Mouse (Mus musculus): ENCODE measurements around the gene Vmn1r126. TPM values are rescaled to one million over a fixed set of nuclear protein-coding genes. Genes with fewer than 3 reads are reported as not detected.
"Not testable (repeated sequence)": the region's sequence is repeated elsewhere in the genome, so short reads cannot be mapped to it uniquely, and the experiment has no call there.

Vmn1r126 gene
- not detected in 2 replicates for polyA plus RNA-seq (2012; rRNA removed)

GRCm38 (mm10) chr7:21301367-21301766 lies at the start of gene Vmn1r126:
TSS of gene Vmn1r126 (minus strand) at chr7:21301467.
- DNase-seq (ENCODE audit: low read depth), result not testable (repeated sequence)

- DNase-seq (ENCODE audit: low read depth), result not testable (repeated sequence)
Measured at GRCm38 (mm10) chr7:21349073-21349472, 47.8 kb upstream of the Vmn1r126 start, which contains the start of gene Vmn1r128. TSS of gene Vmn1r128 (plus strand) at chr7:21349373.

- not testable (repeated sequence) for DNase-seq (ENCODE audit: low read depth)
Measured at GRCm38 (mm10) chr7:21319761-21320160, 18.5 kb upstream of the Vmn1r126 start, which contains the start of gene Vmn1r127. TSS of gene Vmn1r127 (minus strand) at chr7:21319861.

- DNase-seq (ENCODE audit: low read depth), result not testable (repeated sequence)
Measured at GRCm38 (mm10) chr7:21271879-21272278, 29.4 kb downstream of the Vmn1r126 start, which contains the start of gene Vmn1r125. TSS of gene Vmn1r125 (plus strand) at chr7:21272179.

- DNase-seq (ENCODE audit: low read depth), result not testable (repeated sequence)
Measured at GRCm38 (mm10) chr7:21260517-21260916, 40.8 kb downstream of the Vmn1r126 start, which contains the start of gene Vmn1r124. TSS of gene Vmn1r124 (minus strand) at chr7:21260617.

Other genes with a start within 250 kb of the Vmn1r126 start
- not detected in 2 replicates for gene Vmn1r120, start 247.7 kb downstream of the Vmn1r126 start, polyA plus RNA-seq (2012; rRNA removed)
- gene Vmn1r121, start 203.0 kb downstream of the Vmn1r126 start, polyA plus RNA-seq (2012; rRNA removed), result not detected in 2 replicates
- gene Vmn1r122, start 167.3 kb downstream of the Vmn1r126 start, polyA plus RNA-seq (2012; rRNA removed), result not detected in 2 replicates
- gene Vmn1r123, start 139.3 kb downstream of the Vmn1r126 start, polyA plus RNA-seq (2012; rRNA removed), result not detected in 2 replicates
- not detected in 2 replicates for gene Gm5157, start 111.0 kb downstream of the Vmn1r126 start, polyA plus RNA-seq (2012; rRNA removed)
- gene Vmn1r124, start 40.9 kb downstream of the Vmn1r126 start, polyA plus RNA-seq (2012; rRNA removed), result not detected in 2 replicates
- not detected in 2 replicates for gene Vmn1r125, start 29.3 kb downstream of the Vmn1r126 start, polyA plus RNA-seq (2012; rRNA removed)
- gene Vmn1r127, start 18.4 kb upstream of the Vmn1r126 start, polyA plus RNA-seq (2012; rRNA removed), result not detected in 2 replicates
- gene Vmn1r128, start 47.9 kb upstream of the Vmn1r126 start, polyA plus RNA-seq (2012; rRNA removed), result not detected in 2 replicates
- gene Vmn1r129, start 59.8 kb upstream of the Vmn1r126 start, polyA plus RNA-seq (2012; rRNA removed), result not detected in 2 replicates
- not detected in 2 replicates for gene Gm6882, start 131.3 kb upstream of the Vmn1r126 start, polyA plus RNA-seq (2012; rRNA removed)
- gene Vmn1r130, start 210.3 kb upstream of the Vmn1r126 start, polyA plus RNA-seq (2012; rRNA removed), result not detected in 2 replicates
- gene Vmn1r131, start 244.6 kb upstream of the Vmn1r126 start, polyA plus RNA-seq (2012; rRNA removed), result not detected in 2 replicates